Mouse (Mus musculus) gastrocnemius, postnatal 4 days (tissue): ENCODE data around the gene Gngt2. TPM values are rescaled to one million over a fixed set of nuclear protein-coding genes. Genes with fewer than 3 reads are reported as not detected.
A peak's percentile ranks its signal among the peaks of the same experiment; 100 is the strongest.

ENCODE experiments used
- DNase-seq, 2 experiments: peaks; one replicate each; pipeline ENCODE4 v3.0.0; 2021 to 2022; ENCODE audit warnings: low spot score in 2 of 2, mixed read lengths in 2 of 2
- long read RNA-seq, 2 experiments: library from polyadenylated mRNA; stranded (forward); transcript quantifications; one replicate each; pipeline ENCODE4 v2.0.0; 2021
- total RNA-seq, 2 experiments: library from RNA; stranded (reverse); gene quantifications; 2 replicates each; pipeline ENCODE4 v1.2.3; 2021

Gene Gngt2
- 10 to 100 TPM; 12.0 to 12.9 TPM for total RNA-seq
- long read RNA-seq, experiment 1, partial matches to known transcripts = 0 of 6 reads
- long read RNA-seq, experiment 1, other reads (novel, unspliced or antisense) = 3 of 6 reads
- long read RNA-seq, experiment 2, partial matches to known transcripts = 0 of 3 reads
- long read RNA-seq, experiment 2, other reads (novel, unspliced or antisense) = 1 of 3 reads

DNA sequence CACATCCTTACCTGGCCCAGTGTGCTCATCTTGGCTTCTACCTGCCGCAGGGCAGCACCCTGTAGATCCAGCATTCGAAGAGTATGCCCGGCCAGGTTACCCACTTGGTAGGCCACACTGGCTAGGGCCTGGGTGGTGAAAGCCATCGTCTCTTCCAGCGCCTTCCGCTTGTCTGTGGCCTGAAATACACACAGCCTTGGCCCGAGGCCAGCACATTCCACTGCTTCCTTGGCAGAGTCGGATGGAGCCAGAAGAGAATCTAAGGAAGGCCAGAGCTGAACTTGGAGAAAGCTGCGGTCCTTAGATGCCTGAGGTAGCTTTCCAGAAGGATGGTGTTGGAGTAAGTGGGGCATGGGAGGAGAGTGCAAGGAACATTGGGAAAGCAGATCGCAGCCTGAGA lies at the start of gene Gngt2:
Gene Gngt2 (plus strand): TSS at position 158 of the 400 bp plus-strand sequence.
- DNase-seq = peak; percentile 60 to 81

- no peak for DNase-seq
These were observed 47.5 kb upstream of the Gngt2 start for GRCm38 (mm10) chr11:95789451-95789891.

GRCm38 (mm10) chr11:95791787-95792186 lies 45.2 kb upstream of the Gngt2 start:
- DNase-seq = no peak

GRCm38 (mm10) chr11:95792950-95793509 lies 44.0 kb upstream of the Gngt2 start:
- DNase-seq = no peak

DNA sequence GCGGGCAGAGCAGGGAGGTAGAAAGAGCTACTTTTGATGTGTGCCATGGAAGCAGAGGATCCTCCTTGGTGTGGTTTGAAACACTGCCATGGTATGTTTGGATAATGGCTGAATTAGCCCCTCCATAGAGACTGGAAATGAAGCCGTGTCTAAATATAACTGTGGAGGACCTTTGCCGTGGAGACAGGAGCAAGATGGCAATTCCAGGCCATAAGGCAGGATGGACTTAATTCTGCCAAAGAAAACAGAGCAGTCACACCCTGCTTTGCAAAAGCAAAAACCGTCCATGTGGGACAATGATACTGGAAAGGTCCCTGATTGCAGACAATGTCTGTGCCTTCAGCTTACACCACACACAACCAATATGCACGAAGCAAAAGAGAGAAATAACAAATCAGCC lies 42.8 kb upstream of the Gngt2 start:
- no peak for DNase-seq

- no peak for DNase-seq
These were observed 41.4 kb upstream of the Gngt2 start for GRCm38 (mm10) chr11:95795582-95795981.

- no peak for DNase-seq
These were observed 32.0 kb upstream of the Gngt2 start for GRCm38 (mm10) chr11:95805010-95805409.

- no peak for DNase-seq
These were observed 31.5 kb upstream of the Gngt2 start for GRCm38 (mm10) chr11:95805527-95805926.

- DNase-seq = no peak
These were observed 29.1 kb upstream of the Gngt2 start for GRCm38 (mm10) chr11:95807884-95808283.

DNA sequence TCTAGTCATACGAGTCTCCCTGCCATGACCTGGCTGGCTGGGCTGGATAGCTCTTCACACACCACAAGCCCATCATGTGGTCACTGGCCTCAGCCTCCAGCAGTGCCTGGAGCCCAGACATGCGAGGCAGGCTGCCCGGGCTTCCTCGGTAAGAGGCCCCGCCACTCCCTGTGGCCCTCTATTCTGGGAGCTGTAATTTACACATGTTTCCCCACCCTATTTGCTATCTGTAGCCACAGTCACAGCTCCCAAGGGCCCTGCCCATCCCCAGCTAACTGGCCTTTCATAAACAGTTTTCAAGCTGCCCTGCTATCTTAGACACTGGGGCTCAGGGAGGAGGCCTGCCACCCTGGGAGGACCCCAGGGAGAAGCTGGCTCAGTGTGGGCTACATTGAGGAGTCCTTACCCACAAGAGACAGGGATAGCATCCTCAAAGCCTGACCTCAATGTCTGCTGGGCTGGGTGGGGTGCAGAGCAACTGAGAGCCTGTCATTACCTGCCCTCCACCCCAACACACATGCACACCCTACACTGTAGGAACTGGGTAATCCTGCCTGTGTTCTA lies 28.5 kb upstream of the Gngt2 start:
- DNase-seq = no peak

DNA sequence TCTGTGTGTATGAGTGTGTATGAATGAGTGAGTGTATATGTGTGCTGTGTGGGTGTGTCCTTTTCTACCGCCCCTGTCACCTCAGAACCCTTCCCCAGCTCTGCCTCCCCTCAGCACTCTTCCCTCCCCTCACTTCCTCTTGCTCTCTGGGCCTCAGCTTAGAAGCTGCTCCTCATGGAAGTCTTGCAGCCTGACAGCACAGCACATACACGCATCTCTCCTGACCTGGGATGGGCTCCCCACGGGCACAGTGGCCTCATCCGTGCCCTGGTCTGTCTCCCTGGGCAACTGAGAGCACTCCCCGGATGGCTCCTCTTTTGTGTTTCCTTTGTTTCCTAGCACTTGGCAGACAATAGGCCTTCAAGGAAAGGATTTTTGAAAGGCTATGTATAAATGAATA lies 27.4 kb upstream of the Gngt2 start:
- no peak for DNase-seq

DNA sequence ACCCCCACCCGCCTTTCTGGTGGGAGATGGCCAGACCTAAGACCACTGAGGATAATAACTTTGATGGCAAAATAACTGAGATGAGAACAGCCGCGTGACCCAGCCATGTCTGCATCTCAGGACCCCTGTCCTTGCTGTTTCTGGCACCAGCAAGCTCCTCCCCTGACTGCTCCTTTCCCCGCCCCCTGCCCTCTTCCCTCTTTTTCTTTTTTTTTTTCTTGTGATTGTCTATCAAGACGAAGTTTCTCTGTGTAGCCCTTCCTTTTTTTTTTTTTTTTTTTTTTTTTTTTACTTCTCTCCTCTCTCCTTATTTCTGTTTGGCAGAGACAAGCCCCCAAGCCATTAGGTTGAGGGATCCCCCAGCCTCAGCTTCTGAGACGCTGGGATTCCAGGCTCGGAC lies 26.2 kb upstream of the Gngt2 start:
- no peak for DNase-seq

DNA sequence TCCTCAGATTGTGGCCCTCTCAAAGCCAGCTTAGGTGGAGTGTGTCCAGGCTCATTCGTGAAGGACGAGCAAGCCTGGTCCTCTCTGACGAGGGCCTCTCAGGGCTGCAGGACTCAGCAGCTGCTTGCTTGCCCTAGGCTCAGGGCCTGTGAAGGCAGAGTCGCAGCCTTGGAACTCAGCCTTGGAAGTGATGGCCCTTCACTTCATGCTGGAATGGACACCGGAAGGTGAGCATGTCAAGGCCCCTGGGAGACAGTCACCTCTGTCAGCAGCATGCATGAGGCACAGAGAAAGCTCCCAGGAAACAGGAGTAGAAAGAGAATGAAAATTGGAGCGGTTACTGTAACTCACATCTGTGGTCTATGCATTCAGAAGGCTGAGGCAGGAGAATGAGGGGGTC lies 25.3 kb upstream of the Gngt2 start:
- DNase-seq = no peak

GRCm38 (mm10) chr11:95812224-95812623 lies 24.8 kb upstream of the Gngt2 start:
- no peak for DNase-seq

DNA sequence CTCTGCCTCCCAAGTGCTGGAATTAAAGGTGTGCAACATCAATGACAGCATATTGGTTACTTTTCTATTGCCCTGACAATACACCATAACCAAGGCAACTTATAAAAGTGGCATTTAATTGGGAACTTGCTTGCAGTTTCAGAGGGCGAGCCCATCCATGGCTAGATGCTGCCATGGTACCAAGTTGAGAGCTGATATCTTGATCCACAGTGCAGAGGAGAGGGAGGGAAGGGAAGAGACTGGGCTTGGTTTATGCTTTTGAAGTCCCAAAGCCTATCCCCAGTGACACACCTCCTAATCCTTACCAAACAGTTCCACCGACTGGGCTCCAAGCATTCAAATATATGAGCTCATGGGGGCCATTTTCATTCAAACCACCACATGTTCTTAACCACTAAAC lies 22.9 kb upstream of the Gngt2 start:
- no peak for DNase-seq

DNA sequence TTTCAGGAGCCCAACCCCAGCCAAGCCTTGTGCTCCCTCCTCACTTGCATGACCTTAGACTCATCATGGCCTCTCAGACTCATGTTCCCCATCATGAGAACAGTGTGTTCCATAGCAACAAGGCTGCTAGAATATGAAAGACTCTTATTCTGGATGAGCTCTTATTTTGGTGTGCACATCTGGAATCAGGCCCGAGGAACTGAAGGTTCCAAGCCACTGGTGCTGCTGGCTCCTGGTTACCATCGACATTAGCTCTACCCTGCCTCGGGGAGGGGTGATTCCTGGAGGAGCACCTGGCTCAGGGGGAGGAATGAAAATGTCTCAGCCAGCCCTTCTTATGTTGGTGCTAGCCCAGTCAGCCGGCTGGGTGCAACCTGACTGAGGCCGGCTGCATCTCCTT lies 22.2 kb upstream of the Gngt2 start:
- peak in 1 of 2 experiments; percentile 8 for DNase-seq

DNA sequence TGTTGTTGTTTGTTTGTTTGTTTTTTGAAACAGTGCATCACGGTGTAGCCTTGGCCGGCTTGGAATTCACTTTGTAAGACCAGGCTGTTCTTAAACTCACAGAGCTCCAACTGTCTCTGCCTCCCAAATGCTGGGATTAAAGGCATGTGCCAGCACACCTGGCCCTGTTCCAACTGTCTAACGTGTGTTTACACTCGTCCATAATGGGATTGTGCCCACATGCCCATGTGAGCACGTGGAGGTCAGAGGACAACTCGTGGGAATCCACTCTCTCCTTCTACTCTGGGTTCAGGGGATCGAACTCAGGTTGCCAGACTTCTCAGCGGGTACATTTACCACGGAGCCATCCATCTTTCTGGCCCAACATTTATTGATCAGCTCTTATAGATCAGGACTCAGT lies 21.6 kb upstream of the Gngt2 start:
- DNase-seq = no peak

GRCm38 (mm10) chr11:95819138-95819537 lies 17.9 kb upstream of the Gngt2 start:
- no peak for DNase-seq

DNA sequence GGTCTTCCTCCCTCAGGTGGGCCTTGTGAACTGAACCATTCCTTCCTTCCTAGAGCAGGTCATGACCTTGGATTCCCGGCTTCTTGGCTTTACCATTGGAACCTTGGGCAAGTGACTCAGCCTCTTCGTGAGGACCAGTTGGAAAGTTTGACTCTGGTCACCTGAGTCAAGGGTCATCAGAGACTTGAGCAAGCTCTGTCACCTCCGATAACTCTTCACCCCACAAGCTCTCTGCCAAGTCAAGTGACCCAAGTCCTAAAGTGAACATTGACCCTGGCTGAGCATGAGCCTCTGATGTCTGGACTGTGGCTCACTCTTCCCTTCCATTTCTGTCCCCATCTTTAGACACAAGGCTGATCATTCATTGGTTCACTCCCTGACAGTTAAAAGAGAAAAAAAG lies 15.5 kb upstream of the Gngt2 start:
- no peak for DNase-seq

DNA sequence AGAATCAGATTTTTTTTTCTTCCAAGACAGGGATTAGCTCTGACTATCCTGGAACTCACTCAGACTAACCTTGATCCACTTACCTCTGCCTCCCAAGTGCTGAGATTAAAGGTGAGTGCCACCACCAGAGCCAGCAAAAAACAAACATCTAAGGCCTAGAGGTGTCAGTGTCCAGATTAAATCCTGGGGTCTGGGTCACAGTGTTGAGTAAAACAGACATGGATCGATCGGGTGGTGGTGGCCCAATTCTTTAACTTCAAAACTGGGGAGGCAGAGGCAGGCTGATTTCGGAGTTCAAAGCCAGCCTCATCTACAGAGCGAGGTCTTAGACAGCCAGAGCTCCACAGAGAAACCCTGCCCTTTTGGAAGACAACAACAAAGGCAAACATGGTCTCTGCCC lies 14.6 kb upstream of the Gngt2 start:
- DNase-seq = no peak

DNA sequence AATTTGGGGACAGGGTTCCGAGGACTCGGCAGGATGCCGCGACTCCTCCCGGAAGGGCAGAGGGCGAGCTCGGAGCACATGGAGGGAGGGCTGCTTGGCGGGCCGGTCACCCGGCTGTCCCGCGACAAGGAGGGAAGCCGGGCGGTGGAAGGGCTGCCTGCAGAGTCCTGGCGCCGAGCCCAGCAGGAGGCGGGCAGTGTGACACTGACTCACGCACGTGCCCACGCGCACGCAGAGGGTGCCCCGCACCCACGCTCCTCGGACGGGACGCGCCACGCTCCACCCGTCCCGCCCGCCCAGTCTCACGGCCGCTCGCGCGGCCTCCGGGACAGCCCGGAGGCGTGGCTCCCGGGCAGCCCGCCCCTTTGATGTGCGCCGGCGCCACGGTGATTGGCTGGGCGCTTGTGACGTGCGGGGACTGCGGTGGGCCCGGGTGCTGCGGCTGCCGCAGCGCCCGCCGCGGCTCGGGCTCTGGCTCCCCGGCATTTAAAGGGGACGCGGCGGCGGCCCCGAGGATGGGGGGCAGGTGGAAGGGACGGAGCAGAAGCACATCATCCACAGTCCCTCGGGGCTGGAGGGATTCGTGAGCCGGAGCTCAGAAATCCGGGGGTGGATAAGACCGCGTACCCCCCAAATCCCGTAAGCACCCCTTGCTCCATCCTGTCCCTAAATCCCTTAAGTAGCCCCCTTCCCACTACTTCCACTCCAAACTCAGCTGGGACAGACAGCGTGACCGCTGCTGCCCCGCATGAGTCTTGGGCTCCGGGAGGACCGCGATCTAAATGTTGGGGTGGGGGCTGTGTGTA lies 12.7 kb upstream of the Gngt2 start, which contains the start of gene Phospho1:
Gene Phospho1 (plus strand): TSS at position 429 of the 806 bp plus-strand sequence.
- peak; percentile 89 to 91 for DNase-seq

- peak; percentile 39 to 62 for DNase-seq
These were observed 12.2 kb upstream of the Gngt2 start for GRCm38 (mm10) chr11:95824877-95825243.
